Mouse (Mus musculus) liver, adult 10 weeks (tissue): ENCODE data around the gene Os9. TPM values are rescaled to one million over a fixed set of nuclear protein-coding genes. Genes with fewer than 3 reads are reported as not detected.

Source experiments
- polyA plus RNA-seq: library from polyadenylated mRNA; stranded (reverse); fragments of 350-450 nt; fragmentation: Illumina TruSeq; extraction: RNeasy Lipid Tissue Mini Kit (QIAGEN cat#74804); gene quantifications from one replicate; pipeline ENCODE4 v1.2.3, GENCODE M21; 2014; ENCODE audit warnings: low read depth, low replicate concordance

Os9 gene
- polyA plus RNA-seq: 25.1 TPM

GRCm38 (mm10) chr10:127121066-127121477, at the start of gene Os9:
Gene Os9, minus strand, starts transcription at chr10:127121131.

GRCm38 (mm10) chr10:127164631-127165353, 43.9 kb upstream of the Os9 start, which contains the start of gene B4galnt1:
Gene B4galnt1, plus strand, starts transcription at chr10:127165225.

GRCm38 (mm10) chr10:127075080-127075479, 45.9 kb downstream of the Os9 start, which contains the start of gene Agap2:
Gene Agap2, plus strand, starts transcription at chr10:127075284.

GRCm38 (mm10) chr10:127070190-127071121, 50.5 kb downstream of the Os9 start, which contains the start of gene Tspan31:
Gene Tspan31, minus strand, starts transcription at chr10:127070264.

GRCm38 (mm10) chr10:127063239-127063872, 57.6 kb downstream of the Os9 start, which contains the start of gene Cdk4:
Gene Cdk4, plus strand, starts transcription at chr10:127063534.

GRCm38 (mm10) chr10:127059968-127060916, 60.7 kb downstream of the Os9 start, which contains the start of gene March9:
Gene March9, minus strand, starts transcription at chr10:127060184.

GRCm38 (mm10) chr10:127047954-127048353, 73.0 kb downstream of the Os9 start, which contains the start of gene Cyp27b1:
Gene Cyp27b1, plus strand, starts transcription at chr10:127048250.

Other genes with a start within 250 kb of the Os9 start
- gene Atp23, start 219.8 kb downstream of the Os9 start, polyA plus RNA-seq: 2.3 TPM
- 9.4 TPM for gene Ctdsp2, start 142.4 kb downstream of the Os9 start, polyA plus RNA-seq
- gene Avil, start 120.4 kb downstream of the Os9 start, polyA plus RNA-seq: not detected
- gene Tsfm, start 90.3 kb downstream of the Os9 start, polyA plus RNA-seq: 10.8 TPM
- gene Mettl1, start 79.7 kb downstream of the Os9 start, polyA plus RNA-seq: 3.3 TPM
- not detected for gene Eef1akmt3, start 79.6 kb downstream of the Os9 start, polyA plus RNA-seq
- not detected for gene Cyp27b1, start 72.9 kb downstream of the Os9 start, polyA plus RNA-seq
- gene March9, start 60.9 kb downstream of the Os9 start, polyA plus RNA-seq: not detected
- gene Cdk4, start 57.6 kb downstream of the Os9 start, polyA plus RNA-seq: 18.1 TPM
- 166 TPM for gene Tspan31, start 50.9 kb downstream of the Os9 start, polyA plus RNA-seq
- gene Agap2, start 45.8 kb downstream of the Os9 start, polyA plus RNA-seq: not detected
- 5.3 TPM for gene B4galnt1, start 44.1 kb upstream of the Os9 start, polyA plus RNA-seq
- gene Slc26a10, start 59.5 kb upstream of the Os9 start, polyA plus RNA-seq: 1.7 TPM
- 1.2 TPM for gene Arhgef25, start 69.0 kb upstream of the Os9 start, polyA plus RNA-seq
- gene Dtx3, start 74.6 kb upstream of the Os9 start, polyA plus RNA-seq: 0.64 TPM
- gene Pip4k2c, start 90.5 kb upstream of the Os9 start, polyA plus RNA-seq: 5.8 TPM
- 0.13 TPM for gene Kif5a, start 142.2 kb upstream of the Os9 start, polyA plus RNA-seq
- gene Dctn2, start 145.2 kb upstream of the Os9 start, polyA plus RNA-seq: 20.1 TPM
- 1.9 TPM for gene Mbd6, start 167.9 kb upstream of the Os9 start, polyA plus RNA-seq
- gene Mars, start 190.7 kb upstream of the Os9 start, polyA plus RNA-seq: 13.9 TPM
- 0.29 TPM for gene Arhgap9, start 200.8 kb upstream of the Os9 start, polyA plus RNA-seq
- not detected for gene Gli1, start 220.8 kb upstream of the Os9 start, polyA plus RNA-seq
- 8.0 TPM for gene Inhbe, start 233.3 kb upstream of the Os9 start, polyA plus RNA-seq
- gene Inhbc, start 249.3 kb upstream of the Os9 start, polyA plus RNA-seq: 29.8 TPM